Mouse (Mus musculus) kidney, postnatal 14 days (tissue): ENCODE results near the gene Gm9803.

Source experiments
- DNase-seq: peaks from one replicate; pipeline ENCODE4 v3.0.0; 2022; ENCODE audit warnings: mixed read lengths

The Gm9803 gene

GRCm38 (mm10) chr10:43516992-43517660, 6.8 kb upstream of the Gm9803 start:
- DNase-seq: peak; percentile 80

GRCm38 (mm10) chr10:43517836-43518235, 6.0 kb upstream of the Gm9803 start:
- DNase-seq: peak; percentile 88

GRCm38 (mm10) chr10:43518368-43518767, 5.5 kb upstream of the Gm9803 start:
- peak; percentile 80 for DNase-seq

GRCm38 (mm10) chr10:43519977-43520376, 3.9 kb upstream of the Gm9803 start:
- DNase-seq: no peak

- no peak for DNase-seq
Observed at GRCm38 (mm10) chr10:43527283-43528269, 3.7 kb downstream of the Gm9803 start.

GRCm38 (mm10) chr10:43534382-43534781, 10.5 kb downstream of the Gm9803 start:
- DNase-seq: peak; percentile 63

GRCm38 (mm10) chr10:43537652-43538051, 13.8 kb downstream of the Gm9803 start:
- peak; percentile 58 for DNase-seq

GRCm38 (mm10) chr10:43538831-43539230, 14.9 kb downstream of the Gm9803 start:
- peak; percentile 48 for DNase-seq

GRCm38 (mm10) chr10:43539746-43540310, 15.9 kb downstream of the Gm9803 start:
- DNase-seq: peak; percentile 18

- peak; percentile 97 for DNase-seq
Observed at GRCm38 (mm10) chr10:43540442-43541152, 16.7 kb downstream of the Gm9803 start, which contains the start of gene 1700021F05Rik. Gene 1700021F05Rik, minus strand, starts transcription at chr10:43540994.

GRCm38 (mm10) chr10:43541153-43541544, 17.3 kb downstream of the Gm9803 start:
- no peak for DNase-seq

- DNase-seq: no peak
Observed at GRCm38 (mm10) chr10:43549411-43549810, 25.5 kb downstream of the Gm9803 start.

GRCm38 (mm10) chr10:43550923-43551322, 27.0 kb downstream of the Gm9803 start:
- no peak for DNase-seq

GRCm38 (mm10) chr10:43551388-43551787, 27.5 kb downstream of the Gm9803 start:
- no peak for DNase-seq

GRCm38 (mm10) chr10:43557630-43558165, 33.8 kb downstream of the Gm9803 start:
- DNase-seq: no peak

GRCm38 (mm10) chr10:43559313-43559712, 35.4 kb downstream of the Gm9803 start:
- no peak for DNase-seq

- DNase-seq: no peak
Observed at GRCm38 (mm10) chr10:43560765-43561164, 36.9 kb downstream of the Gm9803 start.

- no peak for DNase-seq
Observed at GRCm38 (mm10) chr10:43561311-43561710, 37.4 kb downstream of the Gm9803 start.
